Mouse (Mus musculus) limb, embryonic 10.5 days (tissue): ENCODE results near the gene Cep55. TPM values are rescaled to one million over a fixed set of nuclear protein-coding genes. Genes with fewer than 3 reads are reported as not detected.

Source experiments
- DNase-seq: peaks from one replicate; pipeline ENCODE4 v3.0.0-alpha.2; 2017; ENCODE audit warnings: low spot score
- H3K27ac ChIP-seq: fragments of 300-500 bp; sonication (generic); 2 replicates; pipeline ENCODE4 v1.5.1; 2016; ENCODE audit warnings: mild to moderate bottlenecking
- H3K27me3 ChIP-seq: fragments of 300-500 bp; sonication (generic); 2 replicates; pipeline ENCODE4 v1.6.1; 2016; ENCODE audit warnings: low read depth, mild to moderate bottlenecking; ENCODE audit not compliant: poor library complexity, severe bottlenecking
- H3K36me3 ChIP-seq: fragments of 300-500 bp; sonication (generic); 2 replicates; pipeline ENCODE4 v1.6.1; 2016; ENCODE audit warnings: mild to moderate bottlenecking, moderate library complexity
- H3K4me1 ChIP-seq: fragments of 300-500 bp; sonication (generic); 2 replicates; pipeline ENCODE4 v1.6.1; 2016
- H3K4me3 ChIP-seq: fragments of 300-500 bp; sonication (generic); 2 replicates; pipeline ENCODE4 v1.5.1; 2016; ENCODE audit warnings: mild to moderate bottlenecking, moderate library complexity
- H3K9me3 ChIP-seq: fragments of 300-500 bp; sonication (generic); replicated peaks from 2 replicates; pipeline ENCODE4 v1.6.1; 2016; ENCODE audit warnings: mild to moderate bottlenecking
- whole genome bisulfite sequencing: fragments of 180-500 bp; shearing (Covaris S2); methylation state at CpG from one replicate; pipeline ENCODE4 v1.1.7; 2016; 5-methylcytosine and 5-hydroxymethylcytosine counted together
- polyA plus RNA-seq: library from polyadenylated mRNA; unstranded; fragments of >200 nt; fragmentation: Nextera tagmentation; extraction: Ambion mirVana; gene quantifications from 2 replicates; pipeline ENCODE4 v1.2.1, GENCODE M21; 2016

Cep55 gene
- polyA plus RNA-seq, 1 experiment from 2014 or later = 33.1 TPM

DNA sequence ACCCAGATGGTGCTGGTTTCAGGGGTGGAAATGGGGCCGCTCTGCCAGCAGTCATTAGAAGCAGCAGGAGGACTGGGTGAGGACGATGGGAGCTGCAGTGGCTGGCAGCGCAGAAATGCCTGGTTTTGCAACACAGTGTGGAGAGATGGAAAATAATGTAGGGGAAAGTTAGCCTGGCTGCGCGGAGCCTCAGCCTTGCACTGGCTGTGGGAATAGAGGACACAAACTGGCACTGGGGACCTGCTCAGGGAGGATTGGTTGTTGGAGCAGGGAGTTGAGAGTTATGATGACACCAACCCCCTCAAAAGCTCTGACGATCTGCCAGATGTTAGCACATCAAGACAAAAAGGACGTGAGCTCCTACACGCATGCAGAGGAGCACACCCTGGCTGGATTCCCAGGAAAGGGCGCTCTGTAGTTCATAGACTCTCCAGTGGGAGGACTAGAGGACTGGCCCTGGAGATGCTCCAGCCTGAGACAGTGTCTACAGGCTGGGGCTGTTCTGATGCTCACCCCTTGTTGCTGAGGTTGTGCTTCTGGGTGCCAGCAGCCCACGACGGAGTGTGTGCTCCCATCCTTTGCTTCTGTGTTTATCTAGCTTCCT is 32.2 kb downstream of the Cep55 start:
- H3K27me3 ChIP-seq = no peaks in the 10 kb centered on the region
- H3K9me3 ChIP-seq = no peaks in the 10 kb centered on the region
- no peak overlapping the region for H3K27ac ChIP-seq
- H3K4me1 ChIP-seq = peaks cover 5% of the 10 kb centered on the region
- no peaks in the 10 kb centered on the region for H3K36me3 ChIP-seq
- 64% methylated on average over 11 of the region's 11 CpGs for WGBS
- no peak for DNase-seq
- no peak overlapping the region for H3K4me3 ChIP-seq

DNA sequence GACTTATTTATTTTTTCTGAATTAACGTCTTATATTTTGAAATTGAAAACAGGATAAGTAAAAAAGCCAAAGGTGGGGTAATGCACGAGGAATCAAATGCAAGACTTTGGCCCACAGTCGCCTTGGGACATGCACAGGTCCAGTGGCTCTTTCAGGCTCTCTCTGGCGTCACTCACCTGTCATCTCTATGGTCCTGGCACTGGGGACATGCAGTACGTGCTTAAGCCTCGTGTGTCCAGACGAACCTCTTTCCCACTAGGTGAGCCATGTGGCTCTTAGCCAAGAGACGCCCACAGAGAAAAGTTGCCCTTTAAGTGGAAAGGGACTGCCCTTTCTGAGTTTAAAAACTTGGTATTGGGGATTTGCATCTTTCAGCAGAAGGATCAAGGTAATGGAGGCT is 34.5 kb downstream of the Cep55 start:
- WGBS = 83% methylated on average over 8 of the region's 8 CpGs
- H3K4me3 ChIP-seq = no peak overlapping the region
- no peak for DNase-seq
- peaks cover 6% of the 10 kb centered on the region for H3K4me1 ChIP-seq
- no peak overlapping the region for H3K27ac ChIP-seq
- H3K36me3 ChIP-seq = no peaks in the 10 kb centered on the region
- H3K9me3 ChIP-seq = no peaks in the 10 kb centered on the region
- peaks cover 9% of the 10 kb centered on the region for H3K27me3 ChIP-seq

DNA sequence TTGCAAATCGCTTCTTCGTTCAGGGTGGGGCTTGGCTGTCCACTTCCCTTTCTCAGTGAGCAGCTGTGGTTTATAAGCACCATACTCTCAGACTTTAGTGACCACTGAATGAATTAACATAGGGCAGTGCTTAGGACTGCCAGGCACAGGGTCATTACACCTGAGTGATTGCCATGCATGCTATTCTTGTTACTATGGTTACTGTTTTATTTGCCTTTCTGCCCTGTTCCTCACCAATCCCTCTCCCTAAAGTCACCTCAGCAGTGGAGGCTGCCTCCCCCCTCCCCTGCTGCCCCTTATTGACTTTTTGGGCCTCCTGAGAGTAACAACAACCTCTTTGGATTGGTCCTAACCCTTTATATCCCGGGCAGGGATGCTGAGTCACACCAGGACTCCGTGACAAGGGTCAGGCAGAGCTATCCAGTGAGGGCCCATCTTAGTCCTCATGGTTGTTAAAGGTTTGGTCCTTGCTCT is 36.7 kb downstream of the Cep55 start:
- 50% methylated on average over 4 of the region's 4 CpGs for WGBS
- DNase-seq = no peak
- H3K36me3 ChIP-seq = no peaks in the 10 kb centered on the region
- H3K4me1 ChIP-seq = peaks cover 14% of the 10 kb centered on the region
- peaks cover 31% of the 10 kb centered on the region for H3K27me3 ChIP-seq
- no peak overlapping the region for H3K4me3 ChIP-seq
- no peak overlapping the region for H3K27ac ChIP-seq
- no peaks in the 10 kb centered on the region for H3K9me3 ChIP-seq

DNA sequence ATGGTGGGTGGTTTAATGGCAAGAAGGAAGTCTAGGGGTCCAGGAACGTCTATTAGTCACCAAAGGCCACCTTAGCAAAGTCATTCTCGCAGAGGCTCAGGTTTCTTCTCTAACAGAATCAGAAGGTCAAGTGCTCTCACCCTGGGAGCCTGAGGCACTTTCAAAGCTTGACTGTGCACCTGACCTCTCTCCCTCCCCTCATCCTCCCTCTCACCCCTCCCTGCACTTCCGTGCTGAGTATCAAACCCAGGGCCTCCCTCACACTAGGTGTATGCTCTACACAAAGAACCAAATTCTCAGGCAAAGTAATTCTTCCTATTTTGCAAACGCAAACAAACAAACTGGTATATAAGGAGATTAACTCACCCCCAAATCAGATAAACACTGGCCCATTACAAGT is 41.4 kb downstream of the Cep55 start:
- no peaks in the 10 kb centered on the region for H3K9me3 ChIP-seq
- DNase-seq = no peak
- H3K36me3 ChIP-seq = no peaks in the 10 kb centered on the region
- peak overlapping the region; percentile 47; the same call in 1 of the 2 replicates for H3K4me3 ChIP-seq
- peaks cover 27% of the 10 kb centered on the region for H3K4me1 ChIP-seq
- no peak overlapping the region for H3K27ac ChIP-seq
- H3K27me3 ChIP-seq = peaks cover 73% of the 10 kb centered on the region
- 8% methylated on average over 4 of the region's 4 CpGs for WGBS

DNA sequence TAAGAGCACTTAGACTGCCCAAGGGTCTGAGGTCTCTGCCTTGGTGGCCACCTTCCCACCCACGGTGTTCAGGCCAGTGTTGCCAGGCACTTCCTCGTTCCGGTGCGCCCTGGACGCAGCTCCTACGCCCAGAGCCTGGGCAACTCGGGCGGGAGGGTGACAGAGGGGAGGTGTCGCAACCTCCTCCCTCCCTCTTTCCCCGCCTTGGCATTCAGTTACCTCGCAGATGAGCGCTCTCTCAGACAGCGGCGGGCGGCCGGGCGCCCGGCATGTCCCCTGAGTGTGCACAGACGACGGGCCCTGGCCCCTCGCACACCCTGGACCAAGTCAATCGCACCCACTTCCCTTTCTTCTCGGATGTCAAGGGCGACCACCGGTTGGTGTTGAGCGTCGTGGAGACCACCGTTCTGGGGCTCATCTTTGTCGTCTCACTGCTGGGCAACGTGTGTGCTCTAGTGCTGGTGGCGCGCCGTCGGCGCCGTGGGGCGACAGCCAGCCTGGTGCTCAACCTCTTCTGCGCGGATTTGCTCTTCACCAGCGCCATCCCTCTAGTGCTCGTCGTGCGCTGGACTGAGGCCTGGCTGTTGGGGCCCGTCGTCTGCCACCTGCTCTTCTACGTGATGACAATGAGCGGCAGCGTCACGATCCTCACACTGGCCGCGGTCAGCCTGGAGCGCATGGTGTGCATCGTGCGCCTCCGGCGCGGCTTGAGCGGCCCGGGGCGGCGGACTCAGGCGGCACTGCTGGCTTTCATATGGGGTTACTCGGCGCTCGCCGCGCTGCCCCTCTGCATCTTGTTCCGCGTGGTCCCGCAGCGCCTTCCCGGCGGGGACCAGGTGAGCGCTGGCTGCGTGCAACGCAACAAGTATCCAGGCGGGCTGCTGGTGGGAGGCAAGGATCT is 42.3 kb downstream of the Cep55 start, which contains the start of gene Ffar4:
TSS of gene Ffar4 (plus strand) at position 214 of the 901 bp plus-strand sequence.
- Histone ChIP-seq H3K27me3 (peaks cover 76% of the 10 kb centered on the region), H3K36me3 (no peaks in the 10 kb centered on the region), H3K9me3 (no peaks in the 10 kb centered on the region), H3K4me1 (peaks cover 21% of the 10 kb centered on the region), H3K4me3 (peak within 1 kb of the TSS; percentile 47), H3K27ac (0 out of 2 replicates have a peak within 1 kb of the TSS, but pooled peaks have one; percentile 30)
- peak; percentile 57 for DNase-seq
- WGBS = under 1% methylated on average over 77 of the region's 77 CpGs

DNA sequence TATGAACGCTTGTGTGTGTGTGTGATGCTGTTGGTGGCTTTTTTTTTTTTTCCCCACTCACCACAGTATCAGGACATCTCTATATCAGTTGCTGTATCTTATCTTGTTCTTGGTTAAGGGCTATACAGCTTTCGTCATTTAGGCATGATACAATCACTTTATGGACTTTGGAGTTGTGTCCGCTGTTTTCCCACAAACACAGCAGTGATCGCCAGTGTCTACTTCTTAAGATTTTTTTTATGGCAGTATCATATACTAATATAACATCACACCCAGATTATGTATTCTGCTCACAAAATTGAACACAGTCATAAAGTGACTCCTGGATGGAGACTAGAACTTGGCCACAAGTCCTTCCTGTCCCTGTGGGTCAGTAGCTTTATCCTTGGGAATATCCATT is 53.1 kb downstream of the Cep55 start:
- H3K36me3 ChIP-seq = no peaks in the 10 kb centered on the region
- H3K27me3 ChIP-seq = no peaks in the 10 kb centered on the region
- no peaks in the 10 kb centered on the region for H3K9me3 ChIP-seq
- H3K4me3 ChIP-seq = no peak overlapping the region
- H3K27ac ChIP-seq = no peak overlapping the region
- 0 out of 2 replicates have a peak, but pooled peaks cover 3% of the 10 kb centered on the region for H3K4me1 ChIP-seq
- DNase-seq = no peak
- WGBS = 95% methylated on average over 4 of the region's 4 CpGs

DNA sequence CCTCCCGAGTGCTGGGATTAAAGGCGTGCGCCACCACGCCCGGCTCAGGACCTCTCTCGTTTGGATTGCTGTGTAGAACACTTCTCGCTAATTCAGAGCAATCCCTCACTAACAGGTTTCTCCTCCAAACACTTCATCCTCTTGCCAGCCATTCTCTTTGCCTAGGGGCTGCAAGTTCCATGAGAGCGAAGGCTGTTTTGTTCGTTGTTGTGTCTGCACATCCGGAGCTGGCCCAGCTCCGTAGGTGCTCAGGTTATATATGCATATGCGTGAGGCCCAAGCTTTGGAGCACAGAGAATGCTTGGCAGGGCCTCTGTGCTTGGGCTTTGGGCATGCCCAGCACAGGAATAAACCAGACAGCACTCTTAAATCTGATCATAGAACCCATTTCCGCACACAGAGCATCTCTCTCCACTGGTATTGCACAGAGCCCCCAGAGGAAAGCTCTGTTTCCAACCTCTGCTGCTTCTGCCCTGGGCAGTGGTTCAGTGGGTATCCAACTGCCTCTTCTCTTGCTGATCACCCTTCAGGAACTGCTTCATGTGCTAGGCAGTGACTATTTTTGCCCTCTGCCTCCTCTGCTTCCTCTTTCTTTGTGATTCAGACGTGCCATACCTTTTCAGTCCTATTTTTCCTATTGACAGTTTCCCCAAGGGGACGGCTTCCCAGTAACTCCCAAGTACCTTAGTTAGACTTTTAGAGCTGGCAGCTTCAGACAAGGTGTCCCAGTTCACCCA is 54.9 kb downstream of the Cep55 start:
- no peaks in the 10 kb centered on the region for H3K36me3 ChIP-seq
- H3K9me3 ChIP-seq = no peaks in the 10 kb centered on the region
- no peak for DNase-seq
- no peak overlapping the region for H3K4me3 ChIP-seq
- 93% methylated on average over 15 of the region's 15 CpGs for WGBS
- H3K27me3 ChIP-seq = no peaks in the 10 kb centered on the region
- no peak overlapping the region for H3K27ac ChIP-seq
- 0 out of 2 replicates have a peak, but pooled peaks cover 3% of the 10 kb centered on the region for H3K4me1 ChIP-seq

DNA sequence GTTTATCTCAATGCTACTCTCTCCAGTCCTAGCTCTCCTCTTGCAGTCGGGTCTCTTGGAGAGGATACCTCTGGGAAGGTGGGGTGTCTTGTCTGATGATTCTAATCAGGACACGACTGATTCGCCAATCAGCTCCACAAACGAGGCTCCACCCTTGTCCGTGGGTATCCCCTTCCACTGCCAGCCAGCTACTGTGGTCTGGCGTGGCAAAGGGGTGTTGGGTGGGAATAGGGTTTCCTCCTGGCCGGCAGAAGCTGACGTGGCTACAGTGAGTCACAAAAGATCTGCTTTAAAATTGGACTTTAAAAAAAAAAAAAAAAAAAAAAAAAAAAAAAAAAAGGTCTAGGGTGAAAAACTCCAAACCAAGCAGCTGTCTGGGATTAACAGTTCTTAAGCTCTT is 56.2 kb downstream of the Cep55 start:
- DNase-seq = no peak
- H3K36me3 ChIP-seq = no peaks in the 10 kb centered on the region
- WGBS = 75% methylated on average over 8 of the region's 8 CpGs
- H3K4me3 ChIP-seq = no peak overlapping the region
- H3K27ac ChIP-seq = no peak overlapping the region
- H3K4me1 ChIP-seq = peaks cover 5% of the 10 kb centered on the region; the same call in 1 of the 2 replicates
- H3K27me3 ChIP-seq = no peaks in the 10 kb centered on the region
- H3K9me3 ChIP-seq = no peaks in the 10 kb centered on the region

DNA sequence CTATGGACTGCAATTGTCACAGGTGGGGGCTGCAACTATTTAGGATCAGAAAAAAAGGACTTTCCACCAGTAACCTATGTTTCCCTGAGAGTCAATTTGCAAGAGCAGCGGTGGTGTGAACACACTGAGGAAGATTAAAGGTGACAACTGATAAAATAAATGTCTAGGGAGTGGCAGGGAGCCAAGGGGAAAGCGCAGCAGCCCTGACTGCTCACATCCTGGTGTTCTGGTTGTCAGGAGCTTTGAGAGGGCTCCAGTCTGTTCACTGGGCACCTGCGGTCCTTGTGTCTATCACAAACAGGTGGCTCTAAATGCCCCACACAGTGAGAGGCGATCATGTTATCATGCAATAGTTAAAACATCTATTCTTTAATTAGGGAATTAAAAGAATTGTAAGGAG is 57.8 kb downstream of the Cep55 start:
- H3K4me1 ChIP-seq = peaks cover 7% of the 10 kb centered on the region; the same call in 1 of the 2 replicates
- H3K36me3 ChIP-seq = no peaks in the 10 kb centered on the region
- no peaks in the 10 kb centered on the region for H3K9me3 ChIP-seq
- 52% methylated on average over 4 of the region's 4 CpGs for WGBS
- no peaks in the 10 kb centered on the region for H3K27me3 ChIP-seq
- no peak overlapping the region for H3K27ac ChIP-seq
- no peak overlapping the region for H3K4me3 ChIP-seq
- no peak for DNase-seq

DNA sequence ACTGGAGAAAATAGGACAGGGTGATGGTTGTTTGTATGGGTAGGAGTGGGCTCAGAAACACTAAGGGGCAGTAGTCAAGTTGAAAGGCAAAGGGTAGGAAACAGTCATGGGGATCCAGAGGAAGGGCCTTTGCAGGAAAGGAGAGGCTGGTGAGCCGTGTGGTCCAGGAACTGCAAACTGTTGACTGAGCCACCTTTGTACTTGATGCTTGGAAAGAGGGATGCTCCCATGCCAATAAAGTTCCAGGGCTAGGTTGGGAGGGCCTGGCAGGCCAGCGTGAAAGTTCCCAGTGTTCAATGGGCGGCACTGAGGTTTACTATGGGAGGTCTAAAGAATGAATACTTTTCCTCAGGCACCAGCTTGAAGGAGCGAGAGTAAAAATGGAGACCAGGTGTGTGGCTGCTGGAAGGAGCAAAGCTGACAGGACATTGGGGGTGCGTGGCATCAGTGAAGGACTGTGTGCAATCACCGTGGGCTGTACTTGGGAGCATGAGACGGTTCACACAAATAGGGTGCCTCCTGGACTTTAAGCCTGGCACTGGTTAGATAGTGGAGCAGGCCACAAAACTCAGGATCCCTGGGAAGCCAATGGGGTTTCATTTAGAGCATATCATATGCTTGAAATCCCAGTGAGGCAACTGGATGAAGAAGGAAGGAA is 60.2 kb downstream of the Cep55 start:
- DNase-seq = no peak
- Histone ChIP-seq H3K27me3 (no peaks in the 10 kb centered on the region), H3K4me1 (peaks cover 7% of the 10 kb centered on the region; the same call in 1 of the 2 replicates), H3K4me3 (no peak overlapping the region), H3K9me3 (no peaks in the 10 kb centered on the region), H3K36me3 (no peaks in the 10 kb centered on the region), H3K27ac (no peak overlapping the region)
- WGBS = 93% methylated on average over 7 of the region's 7 CpGs

DNA sequence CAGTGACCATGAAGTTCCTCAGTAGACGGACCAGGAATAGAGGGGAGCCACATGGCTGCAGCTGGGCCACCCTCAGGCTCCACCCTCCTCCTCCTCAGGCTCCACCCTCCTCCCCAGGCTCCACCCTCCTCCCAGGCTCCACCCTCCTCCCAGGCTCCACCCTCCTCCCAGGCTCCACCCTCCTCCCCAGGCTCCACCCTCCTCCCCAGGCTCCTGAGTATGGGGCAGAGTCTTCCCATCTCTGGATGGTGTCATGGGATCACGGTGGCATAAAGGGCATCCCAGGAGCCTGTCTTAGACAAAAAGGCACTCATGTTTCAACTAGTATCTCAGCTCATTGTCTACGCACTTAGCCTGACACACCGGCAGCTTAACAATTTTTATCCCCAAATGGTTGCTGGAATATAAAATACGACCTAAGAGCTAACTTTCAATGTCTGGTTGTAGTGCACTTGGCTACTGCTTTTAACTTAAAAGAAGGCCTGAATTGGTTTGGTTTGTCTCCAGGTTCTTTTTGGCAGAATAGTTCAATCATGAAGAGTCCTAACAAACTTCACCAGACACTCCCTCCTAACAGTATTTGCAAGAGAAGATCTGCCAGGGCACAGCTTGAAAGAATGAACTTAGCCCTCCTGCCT is 65.4 kb downstream of the Cep55 start:
- 90% methylated on average over 5 of the region's 5 CpGs for WGBS
- no peak overlapping the region for H3K4me3 ChIP-seq
- peaks cover 28% of the 10 kb centered on the region for H3K27me3 ChIP-seq
- no peak for DNase-seq
- peaks cover 15% of the 10 kb centered on the region; the same call in 1 of the 2 replicates for H3K4me1 ChIP-seq
- no peaks in the 10 kb centered on the region for H3K36me3 ChIP-seq
- H3K27ac ChIP-seq = no peak overlapping the region
- no peaks in the 10 kb centered on the region for H3K9me3 ChIP-seq

DNA sequence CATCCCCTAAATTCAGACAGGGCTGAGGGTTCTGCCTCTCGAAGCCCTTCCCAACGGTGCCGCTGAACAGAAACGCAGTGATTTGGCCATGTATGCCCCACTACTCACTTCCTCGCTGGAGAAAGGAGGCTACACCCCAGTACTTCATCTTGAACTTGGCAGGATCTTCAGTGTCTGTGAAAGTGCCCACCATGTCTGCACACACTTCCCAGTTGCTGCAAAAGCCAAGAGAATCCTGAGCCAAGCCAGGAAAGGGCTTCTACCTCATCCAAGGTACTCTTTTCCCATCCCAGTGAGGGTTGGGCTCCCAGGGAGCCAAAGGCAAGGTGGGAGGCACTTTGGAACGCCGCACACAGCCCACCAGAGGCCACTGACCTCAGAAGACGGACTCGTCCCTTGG is 69.1 kb downstream of the Cep55 start:
- peaks cover 11% of the 10 kb centered on the region; the same call in 1 of the 2 replicates for H3K4me1 ChIP-seq
- H3K27me3 ChIP-seq = peaks cover 43% of the 10 kb centered on the region
- H3K36me3 ChIP-seq = no peaks in the 10 kb centered on the region
- 24% methylated on average over 9 of the region's 9 CpGs for WGBS
- peak overlapping the region; percentile 87; the same call in 1 of the 2 replicates for H3K27ac ChIP-seq
- H3K9me3 ChIP-seq = no peaks in the 10 kb centered on the region
- peak overlapping the region; percentile 72 for H3K4me3 ChIP-seq
- no peak for DNase-seq
